Mouse (Mus musculus) testis, adult 2 months (tissue): ENCODE results near the gene Pld6.

Experiments
- CTCF ChIP-seq: fragments of 200-500 bp; IDR thresholded peaks from 2 replicates; pipeline ENCODE4 v1.5.1; 2012; ENCODE audit warnings: low read depth, mild to moderate bottlenecking, inconsistent platforms, low read length, moderate library complexity; ENCODE audit not compliant: control insufficient read depth, insufficient read depth, insufficient replicate concordance
- POLR2A ChIP-seq: fragments of 200-500 bp; IDR thresholded peaks from 2 replicates; pipeline ENCODE4 v1.6.1; 2012; ENCODE audit warnings: low read depth, mild to moderate bottlenecking, inconsistent platforms, low read length, moderate library complexity; ENCODE audit not compliant: control insufficient read depth

GRCm38 (mm10) chr11:59744374-59744773, 43.1 kb downstream of the Pld6 start:
- no peak for TF ChIP-seq CTCF
- TF ChIP-seq POLR2A, result no peak
